21 mouse cellular contexts compared by ENCODE assay signal in the genomic region with DNA sequence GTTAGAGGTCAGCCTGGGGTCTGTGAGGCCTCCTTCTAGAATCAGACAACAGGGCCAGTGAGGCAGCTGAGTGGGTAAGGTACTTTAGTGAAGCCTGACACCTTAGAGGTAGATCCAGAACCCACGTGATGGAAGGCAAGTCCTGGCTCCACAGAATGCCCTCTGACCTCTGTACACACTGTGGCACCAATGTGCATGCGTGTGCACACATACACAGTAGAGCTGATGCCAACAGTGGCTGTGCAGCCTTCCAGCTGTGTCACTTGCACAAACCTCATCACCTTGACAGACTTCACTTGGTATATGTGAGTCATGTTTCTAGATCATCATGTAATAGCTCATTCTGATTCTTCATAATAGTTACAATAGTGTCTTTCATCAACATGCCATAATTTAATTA. TPM values are rescaled to one million over a fixed set of nuclear protein-coding genes. Genes with fewer than 3 reads are reported as not detected.
"Had no signal": no experiment of that assay in that cellular context is flagged by ENCODE, and none has a peak within 500 bp of the region (broad histone marks: within the 10 kb centered on the region; RNA-seq: fewer than 3 reads in every experiment).

No protein-coding gene starts in this region.

- H3K4me3 ChIP-seq: kidney, embryonic 15.5 days; left cerebral cortex, adult 2 months; liver, embryonic 15.5 days; midbrain, embryonic 10.5 days; midbrain, embryonic 13.5 days had no signal

- ATAC-seq: midbrain, embryonic 13.5 days; midbrain, embryonic 16.5 days had no signal

- DNase-seq: kidney, adult 11 months; kidney, adult 8-10 months; kidney, postnatal 10 days; kidney, postnatal 36 days; layer of hippocampus, postnatal 36 days; lung, adult 2 months; lung, postnatal 14 days; lung, postnatal 4 days; thymus, postnatal 25 days had no signal

- H3K9me3 ChIP-seq: kidney, embryonic 15.5 days; liver, embryonic 15.5 days; midbrain, embryonic 10.5 days; midbrain, embryonic 13.5 days had no signal

- H3K27ac ChIP-seq: kidney, embryonic 15.5 days; left cerebral cortex, adult 2 months; midbrain, embryonic 10.5 days; midbrain, embryonic 13.5 days had no signal

- H3K9ac ChIP-seq: kidney, embryonic 15.5 days; liver, embryonic 15.5 days; midbrain, embryonic 13.5 days had no signal

- H3K27me3 ChIP-seq: kidney, embryonic 15.5 days; liver, embryonic 15.5 days; midbrain, embryonic 13.5 days had no signal

- H3K4me2 ChIP-seq: kidney, embryonic 15.5 days; liver, embryonic 15.5 days; midbrain, embryonic 13.5 days had no signal

RNA-seq across cellular contexts. Expression of gene Wfdc3, which starts 6.7 kb away (rescaled TPM):
- total RNA-seq: monocyte, adult 5-6 weeks had no signal

RNA-seq across cellular contexts. Expression of gene Tnnc2, which starts 27.3 kb away (rescaled TPM):
- total RNA-seq: layer of hippocampus, postnatal 10 days; layer of hippocampus, postnatal 36 days; left cerebral cortex, postnatal 10 days; megakaryocyte progenitor cell, adult 5-6 weeks; monocyte, adult 5-6 weeks had no signal
- polyA plus RNA-seq: midbrain, embryonic 10.5 days; midbrain, embryonic 13.5 days; small intestine, adult 2 months; spleen, adult 2 months had no signal
